Mouse (Mus musculus) lung, embryonic 16.5 days (tissue): ENCODE data around the gene Rxra. TPM values are rescaled to one million over a fixed set of nuclear protein-coding genes. Genes with fewer than 3 reads are reported as not detected.
A peak's percentile ranks its signal among the peaks of the same experiment; 100 is the strongest.

Experiments used
- ATAC-seq: fragments of 200-750 bp; cut with Nextera tagmentation; 2 replicates; pipeline ENCODE4 v1.8.0; 2017; ENCODE audit warnings: low read depth, mild to moderate bottlenecking, moderate library complexity
- H3K27ac ChIP-seq: fragments of 300-500 bp; sonication (generic); 2 replicates; pipeline ENCODE4 v1.5.1; 2014; ENCODE audit warnings: mild to moderate bottlenecking, control low read depth, low read length
- H3K27me3 ChIP-seq: fragments of 300-500 bp; sonication (generic); 2 replicates; pipeline ENCODE4 v1.6.1; 2014; ENCODE audit warnings: low read depth, low read length, mixed read lengths; ENCODE audit not compliant: control insufficient read depth, insufficient read depth
- H3K36me3 ChIP-seq: fragments of 300-500 bp; sonication (generic); 2 replicates; pipeline ENCODE4 v1.6.1; 2014; ENCODE audit warnings: low read length; ENCODE audit not compliant: control insufficient read depth, insufficient read depth
- H3K4me1 ChIP-seq: fragments of 300-500 bp; sonication (generic); replicated peaks from 2 replicates; pipeline ENCODE4 v1.6.1; 2014; ENCODE audit warnings: low read length, mixed read lengths; ENCODE audit not compliant: control insufficient read depth, insufficient read depth
- H3K4me2 ChIP-seq: fragments of 300-500 bp; sonication (generic); 2 replicates; pipeline ENCODE4 v1.6.1; 2014; ENCODE audit warnings: low read depth, low read length, control low read depth
- H3K4me3 ChIP-seq: fragments of 300-500 bp; sonication (generic); 2 replicates; pipeline ENCODE4 v1.5.1; 2014; ENCODE audit warnings: mild to moderate bottlenecking, low read length, control low read depth
- H3K9ac ChIP-seq: fragments of 300-500 bp; sonication (generic); 2 replicates; pipeline ENCODE4 v1.6.1; 2014; ENCODE audit warnings: low read length, control low read depth
- H3K9me3 ChIP-seq: fragments of 300-500 bp; sonication (generic); 2 replicates; pipeline ENCODE4 v1.6.1; 2016; ENCODE audit warnings: low read length; ENCODE audit not compliant: control insufficient read depth
- WGBS: fragments of 180-500 bp; shearing (Covaris S2); extraction: QIAGEN DNeasy Blood & Tissue Kit; methylation state at CpG from one replicate; pipeline ENCODE4 v1.1.7; 2014; 5-methylcytosine and 5-hydroxymethylcytosine counted together
- polyA plus RNA-seq: library from polyadenylated mRNA; unstranded; fragments of >200 nt; fragmentation: Nextera tagmentation; extraction: Ambion mirVana; gene quantifications from 2 replicates; pipeline ENCODE4 v1.2.1, GENCODE M21; 2015

The Rxra gene
- polyA plus RNA-seq, 1 experiment from 2014 or later = 11.3 TPM

DNA sequence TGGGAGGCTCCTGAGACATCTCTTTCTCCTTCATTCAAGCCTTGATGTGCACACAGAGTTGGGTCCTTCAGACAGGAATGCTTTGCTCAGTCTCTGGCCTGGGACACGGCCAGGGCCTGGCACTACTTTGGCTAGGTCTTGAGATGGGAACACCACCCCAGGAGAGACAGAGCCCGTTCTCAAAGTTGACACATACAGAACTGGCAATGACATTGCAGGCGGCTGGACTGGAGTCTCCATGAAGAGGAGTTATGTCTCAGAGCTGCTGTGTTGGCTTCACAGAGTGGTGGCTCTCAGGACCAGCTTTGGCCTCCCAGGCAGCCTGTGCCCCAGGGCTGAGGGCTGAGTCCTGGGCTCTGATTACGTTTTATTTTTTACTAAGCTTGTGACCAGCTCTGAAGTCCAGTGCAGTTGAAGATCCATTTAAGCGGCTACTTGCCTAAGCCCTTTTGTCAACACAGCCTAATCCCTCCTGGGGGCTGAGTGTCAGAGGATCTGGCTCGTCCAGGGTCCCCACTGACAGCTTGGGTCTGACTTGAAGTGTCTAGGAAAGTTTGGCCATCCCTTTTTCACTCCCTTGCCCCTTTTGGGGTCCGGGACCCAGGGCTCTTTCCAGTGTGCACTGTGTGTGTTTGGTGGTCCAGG, 2.7 kb downstream of the Rxra start:
- Histone ChIP-seq H3K27ac (peak overlapping the region; percentile 97), H3K36me3 (no peaks in the 10 kb centered on the region), H3K9ac (peak overlapping the region; percentile 98), H3K27me3 (no peaks in the 10 kb centered on the region), H3K9me3 (no peaks in the 10 kb centered on the region), H3K4me3 (peak overlapping the region; percentile 88), H3K4me2 (peak overlapping the region; percentile 75), H3K4me1 (peaks cover 54% of the 10 kb centered on the region)
- no peak for ATAC-seq
- WGBS = 28% methylated on average over 7 of the region's 7 CpGs

GRCm38 (mm10) chr2:27679621-27680025, 3.4 kb downstream of the Rxra start:
- Histone ChIP-seq H3K9ac (peak overlapping the region; percentile 98), H3K9me3 (no peaks in the 10 kb centered on the region), H3K27ac (peak overlapping the region; percentile 97), H3K4me3 (peak overlapping the region; percentile 88), H3K4me1 (peaks cover 61% of the 10 kb centered on the region), H3K36me3 (no peaks in the 10 kb centered on the region), H3K27me3 (no peaks in the 10 kb centered on the region), H3K4me2 (peak overlapping the region; percentile 75)
- WGBS = 9% methylated on average over 3 of the region's 3 CpGs
- no peak for ATAC-seq

GRCm38 (mm10) chr2:27680058-27680457, 3.8 kb downstream of the Rxra start:
- 41% methylated on average over 6 of the region's 6 CpGs for whole genome bisulfite sequencing
- H3K9ac ChIP-seq = peak overlapping the region; percentile 98
- no peaks in the 10 kb centered on the region for H3K9me3 ChIP-seq
- peak overlapping the region; percentile 75 for H3K4me2 ChIP-seq
- peak overlapping the region; percentile 15 for H3K4me3 ChIP-seq
- no peak; the same call in 1 of the 2 replicates for ATAC-seq
- H3K27me3 ChIP-seq = no peaks in the 10 kb centered on the region
- peak overlapping the region; percentile 97 for H3K27ac ChIP-seq
- H3K36me3 ChIP-seq = no peaks in the 10 kb centered on the region
- peaks cover 64% of the 10 kb centered on the region for H3K4me1 ChIP-seq

DNA sequence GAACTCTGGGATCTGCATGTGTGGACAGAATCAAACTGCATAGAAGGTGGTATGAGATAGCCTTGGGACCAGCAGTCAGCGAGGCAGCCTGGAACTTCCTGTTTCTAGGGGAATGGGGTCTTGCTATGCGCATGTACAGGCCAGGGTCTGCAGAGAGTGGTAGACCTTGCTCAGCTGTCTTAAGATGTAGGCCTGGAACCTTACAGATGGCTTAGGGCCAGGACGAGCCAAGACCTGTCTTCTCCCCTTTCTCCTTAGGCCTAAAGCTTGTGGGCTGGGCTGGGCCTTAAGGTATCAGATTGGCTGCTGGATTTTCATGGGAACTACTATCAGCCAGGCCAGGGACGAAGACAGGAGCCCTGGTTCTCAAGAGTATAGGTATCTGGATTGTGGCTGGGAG, 4.4 kb downstream of the Rxra start:
- no peaks in the 10 kb centered on the region for H3K36me3 ChIP-seq
- 78% methylated on average over 4 of the region's 4 CpGs for WGBS
- H3K4me2 ChIP-seq = no peak overlapping the region
- no peaks in the 10 kb centered on the region for H3K9me3 ChIP-seq
- H3K4me3 ChIP-seq = no peak overlapping the region
- H3K27ac ChIP-seq = no peak overlapping the region
- H3K27me3 ChIP-seq = no peaks in the 10 kb centered on the region
- ATAC-seq = no peak
- H3K9ac ChIP-seq = peak overlapping the region; percentile 98
- peaks cover 64% of the 10 kb centered on the region for H3K4me1 ChIP-seq

GRCm38 (mm10) chr2:27681426-27681825, 5.2 kb downstream of the Rxra start:
- no peak overlapping the region for H3K27ac ChIP-seq
- 76% methylated on average over 4 of the region's 4 CpGs for WGBS
- H3K9ac ChIP-seq = no peak overlapping the region

GRCm38 (mm10) chr2:27682096-27682495, 5.9 kb downstream of the Rxra start:
- Histone ChIP-seq H3K9me3 (no peaks in the 10 kb centered on the region), H3K36me3 (no peaks in the 10 kb centered on the region), H3K9ac (0 out of 2 replicates have a peak overlapping the region, but pooled peaks have one; percentile 6), H3K4me1 (peaks cover 67% of the 10 kb centered on the region), H3K4me3 (no peak overlapping the region), H3K27ac (no peak overlapping the region), H3K4me2 (no peak overlapping the region), H3K27me3 (no peaks in the 10 kb centered on the region)
- no peak for ATAC-seq
- WGBS = 65% methylated on average over 5 of the region's 5 CpGs

More at GRCm38 (mm10) chr2:27681426-27681825, 5.2 kb downstream of the Rxra start:
- ATAC-seq = no peak
- Histone ChIP-seq H3K36me3 (no peaks in the 10 kb centered on the region), H3K4me2 (no peak overlapping the region), H3K27me3 (no peaks in the 10 kb centered on the region), H3K9me3 (no peaks in the 10 kb centered on the region), H3K4me3 (no peak overlapping the region), H3K4me1 (peaks cover 63% of the 10 kb centered on the region)

GRCm38 (mm10) chr2:27684017-27684657, 7.9 kb downstream of the Rxra start:
- Histone ChIP-seq H3K4me1 (peaks cover 62% of the 10 kb centered on the region), H3K4me3 (no peak overlapping the region), H3K9me3 (no peaks in the 10 kb centered on the region), H3K27ac (no peak overlapping the region), H3K36me3 (no peaks in the 10 kb centered on the region), H3K9ac (no peak overlapping the region), H3K27me3 (no peaks in the 10 kb centered on the region), H3K4me2 (no peak overlapping the region)
- ATAC-seq = no peak
- WGBS = 64% methylated on average over 11 of the region's 11 CpGs

GRCm38 (mm10) chr2:27685917-27686316, 9.7 kb downstream of the Rxra start:
- WGBS = 75% methylated on average over 4 of the region's 4 CpGs
- H3K9ac ChIP-seq = no peak overlapping the region

DNA sequence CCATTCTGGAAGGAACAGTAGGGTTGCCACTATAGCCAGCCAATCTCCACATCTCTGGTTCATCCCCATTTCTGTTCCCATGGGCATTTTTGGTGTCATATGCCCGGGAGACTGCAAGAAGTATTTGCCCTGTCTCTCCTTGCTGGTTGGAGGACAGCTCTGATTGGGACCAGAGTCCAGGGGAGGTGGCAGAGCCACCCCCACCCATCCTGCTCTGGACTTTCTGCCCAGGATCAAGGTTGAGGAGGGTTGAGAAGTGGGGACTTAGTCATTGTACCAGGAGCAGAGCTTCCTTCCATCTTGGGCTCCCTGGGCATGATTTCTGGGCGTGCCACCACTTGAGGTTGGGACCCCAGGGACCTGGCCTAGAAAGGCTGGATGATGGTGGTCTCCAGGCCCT, 10.1 kb downstream of the Rxra start:
- no peak overlapping the region for H3K27ac ChIP-seq
- 86% methylated on average over 2 of the region's 2 CpGs for WGBS

More at GRCm38 (mm10) chr2:27685917-27686316, 9.7 kb downstream of the Rxra start:
- H3K36me3 ChIP-seq = no peaks in the 10 kb centered on the region
- H3K4me3 ChIP-seq = no peak overlapping the region
- H3K27ac ChIP-seq = no peak overlapping the region
- H3K27me3 ChIP-seq = no peaks in the 10 kb centered on the region
- H3K4me1 ChIP-seq = peaks cover 57% of the 10 kb centered on the region
- no peak for ATAC-seq
- H3K4me2 ChIP-seq = no peak overlapping the region
- no peaks in the 10 kb centered on the region for H3K9me3 ChIP-seq

More for the DNA sequence above, 10.1 kb downstream of the Rxra start:
- Histone ChIP-seq H3K36me3 (no peaks in the 10 kb centered on the region), H3K27me3 (no peaks in the 10 kb centered on the region), H3K4me2 (no peak overlapping the region), H3K9me3 (no peaks in the 10 kb centered on the region), H3K4me3 (no peak overlapping the region), H3K9ac (no peak overlapping the region), H3K4me1 (peaks cover 58% of the 10 kb centered on the region)
- no peak for ATAC-seq
